In the genomic region with DNA sequence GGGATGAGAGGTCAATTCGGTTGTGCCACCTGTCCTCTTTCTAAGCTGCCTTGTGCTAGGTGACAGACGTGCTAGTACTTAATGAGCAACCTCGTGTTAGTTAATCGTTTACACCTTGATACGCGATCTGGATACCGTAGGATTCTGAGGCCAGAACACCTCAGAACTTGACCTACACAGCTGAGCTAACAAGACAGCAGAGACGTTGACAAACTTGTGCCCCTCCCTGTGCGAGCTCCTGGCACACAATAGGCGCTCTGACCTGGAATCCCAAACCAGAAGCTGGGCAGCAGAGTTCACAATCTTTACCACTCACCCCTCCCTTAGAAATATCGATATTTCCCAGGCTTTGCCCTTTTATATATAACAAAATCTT, we compare ENCODE assay signal across 8 mouse cellular contexts. TPM values are rescaled to one million over a fixed set of nuclear protein-coding genes. Genes with fewer than 3 reads are reported as not detected.
A peak's percentile ranks its signal among the peaks of the same experiment; 100 is the strongest.
DNase-seq lines count a peak whose midpoint lies in the region; ATAC-seq and TF ChIP-seq lines count a peak whose summit lies in the region.

No protein-coding gene starts in this region.

- peak overlapping the region; percentile 61 for H3K4me3 ChIP-seq in embryonic facial prominence, embryonic 11.5 days (ENCODE audit: low read depth, low read length)
- peak overlapping the region; percentile 72 for H3K4me3 ChIP-seq in intestine, embryonic 14.5 days (ENCODE audit: low read depth, low read length)
- peak overlapping the region; percentile 38 for H3K4me3 ChIP-seq in lung, embryonic 16.5 days (ENCODE audit: low read length)
- peak overlapping the region; percentile 69 for H3K4me3 ChIP-seq in stomach, postnatal 0 days (ENCODE audit: low read depth, low read length)

- ATAC-seq in embryonic facial prominence, embryonic 11.5 days (replicated peaks; ENCODE audit: insufficient number of reproducible peaks, low FRiP score, low TSS enrichment, low read depth) = 0 out of 2 replicates have a peak, but pooled peaks have one; percentile 0
- ATAC-seq in intestine, embryonic 14.5 days (replicated peaks; ENCODE audit: low FRiP score, low TSS enrichment, low read depth) = peak; percentile 37
- ATAC-seq in lung, embryonic 16.5 days (ENCODE audit: low read depth) = peak; percentile 1; the same call in 1 of the 2 replicates
- ATAC-seq in stomach, postnatal 0 days (ENCODE audit: low FRiP score, low TSS enrichment) = peak; percentile 50

- H3K36me3 ChIP-seq in embryonic facial prominence, embryonic 11.5 days (replicated peaks; ENCODE audit: control insufficient read depth, insufficient read depth, low read depth, low read length) = no peaks in the 10 kb centered on the region
- no peaks in the 10 kb centered on the region for H3K36me3 ChIP-seq in intestine, embryonic 14.5 days (ENCODE audit: control insufficient read depth, insufficient read depth, low read length)
- no peaks in the 10 kb centered on the region for H3K36me3 ChIP-seq in lung, embryonic 16.5 days (ENCODE audit: control insufficient read depth, insufficient read depth, low read length)
- no peaks in the 10 kb centered on the region; the same call in 1 of the 2 replicates for H3K36me3 ChIP-seq in stomach, postnatal 0 days (ENCODE audit: control insufficient read depth, insufficient read depth, low read length)

- TF ChIP-seq EP300 in stomach, postnatal 0 days (optimal IDR thresholded peaks at IDR 0.05) = no peak

- no peak for TF ChIP-seq CTCF in stomach, postnatal 0 days (IDR thresholded peaks at IDR 0.05; ENCODE audit: low read depth)

- H3K9me3 ChIP-seq in embryonic facial prominence, embryonic 11.5 days (replicated peaks; ENCODE audit: control insufficient read depth, low read length) = no peaks in the 10 kb centered on the region
- no peaks in the 10 kb centered on the region for H3K9me3 ChIP-seq in intestine, embryonic 14.5 days (ENCODE audit: control insufficient read depth, low read length)
- H3K9me3 ChIP-seq in lung, embryonic 16.5 days (ENCODE audit: control insufficient read depth, low read length) = no peaks in the 10 kb centered on the region
- H3K9me3 ChIP-seq in stomach, postnatal 0 days (ENCODE audit: control insufficient read depth, low read length) = no peaks in the 10 kb centered on the region

- peaks cover 27% of the 10 kb centered on the region for H3K27me3 ChIP-seq in embryonic facial prominence, embryonic 11.5 days (ENCODE audit: control insufficient read depth, insufficient read depth, low read length)
- peaks cover 7% of the 10 kb centered on the region; the same call in 1 of the 2 replicates for H3K27me3 ChIP-seq in intestine, embryonic 14.5 days (replicated peaks; ENCODE audit: control insufficient read depth, insufficient read depth, low read length)
- H3K27me3 ChIP-seq in lung, embryonic 16.5 days (ENCODE audit: control insufficient read depth, insufficient read depth, low read depth, low read length) = peaks cover 28% of the 10 kb centered on the region
- H3K27me3 ChIP-seq in stomach, postnatal 0 days (ENCODE audit: control insufficient read depth, insufficient read depth, low read length) = no peaks in the 10 kb centered on the region

- no peak overlapping the region for H3K27ac ChIP-seq in embryonic facial prominence, embryonic 11.5 days (replicated peaks; ENCODE audit: low read depth, low read length)
- H3K27ac ChIP-seq in intestine, embryonic 14.5 days (ENCODE audit: low read depth) = peak overlapping the region; percentile 17
- peak overlapping the region; percentile 83 for H3K27ac ChIP-seq in lung, embryonic 16.5 days (ENCODE audit: low read length)
- H3K27ac ChIP-seq in stomach, postnatal 0 days (replicated peaks) = peak overlapping the region; percentile 85

- WGBS in embryonic facial prominence, embryonic 11.5 days = under 1% methylated on average over 11 of the region's 11 CpGs
- whole genome bisulfite sequencing in intestine, embryonic 14.5 days = under 1% methylated on average over 11 of the region's 11 CpGs
- 0% methylated on average over 11 of the region's 11 CpGs for WGBS in lung, embryonic 16.5 days
- WGBS in stomach, postnatal 0 days = 0% methylated on average over 11 of the region's 11 CpGs

- peak overlapping the region; percentile 97 for H3K4me2 ChIP-seq in embryonic facial prominence, embryonic 11.5 days (ENCODE audit: low read depth, low read length)
- peak overlapping the region; percentile 94 for H3K4me2 ChIP-seq in intestine, embryonic 14.5 days (ENCODE audit: low read length)
- peak overlapping the region; percentile 58 for H3K4me2 ChIP-seq in lung, embryonic 16.5 days (ENCODE audit: low read depth, low read length)
- peak overlapping the region; percentile 95 for H3K4me2 ChIP-seq in stomach, postnatal 0 days (replicated peaks; ENCODE audit: low read depth)

- no peak overlapping the region; the same call in 1 of the 2 replicates for H3K9ac ChIP-seq in embryonic facial prominence, embryonic 11.5 days (replicated peaks; ENCODE audit: low read length)
- H3K9ac ChIP-seq in intestine, embryonic 14.5 days (ENCODE audit: low read length) = 0 out of 2 replicates have a peak overlapping the region, but pooled peaks have one; percentile 22
- H3K9ac ChIP-seq in lung, embryonic 16.5 days (ENCODE audit: low read length) = peak overlapping the region; percentile 65
- peak overlapping the region; percentile 51 for H3K9ac ChIP-seq in stomach, postnatal 0 days (ENCODE audit: low read length)

- DNase-seq in layer of hippocampus, adult 11-12 months (ENCODE audit: low spot score) = peak; percentile 16
- no peak for DNase-seq in layer of hippocampus, adult 9-10 months (ENCODE audit: low spot score)
- peak; percentile 39 for DNase-seq in embryonic facial prominence, embryonic 11.5 days (ENCODE audit: low spot score)
- DNase-seq in intestine, embryonic 14.5 days (ENCODE audit: low spot score) = no peak
- DNase-seq in stomach, postnatal 0 days (ENCODE audit: low spot score) = peak; percentile 68
- no peak for DNase-seq in cerebellum, adult 11 months
- no peak for DNase-seq in right cerebral cortex, postnatal 25 days

- peaks cover 5% of the 10 kb centered on the region for H3K4me1 ChIP-seq in embryonic facial prominence, embryonic 11.5 days (ENCODE audit: control insufficient read depth, insufficient read depth, low read length)
- H3K4me1 ChIP-seq in intestine, embryonic 14.5 days (replicated peaks; ENCODE audit: control insufficient read depth, insufficient read depth, low read length) = peaks cover 10% of the 10 kb centered on the region
- peaks cover 29% of the 10 kb centered on the region for H3K4me1 ChIP-seq in lung, embryonic 16.5 days (replicated peaks; ENCODE audit: control insufficient read depth, insufficient read depth, low read length)
- peaks cover 3% of the 10 kb centered on the region; the same call in 1 of the 2 replicates for H3K4me1 ChIP-seq in stomach, postnatal 0 days (replicated peaks; ENCODE audit: control insufficient read depth, insufficient read depth)

RNA-seq across cellular contexts. Expression of a gene that starts 0.6 kb away (rescaled TPM):
- 2.9 and 3.1 TPM in 2 replicates for polyA plus RNA-seq in embryonic facial prominence, embryonic 11.5 days (2014; fragmentation: Nextera tagmentation; extraction: Ambion mirVana)
- polyA plus RNA-seq in intestine, embryonic 14.5 days (2014; fragmentation: Nextera tagmentation; extraction: Ambion mirVana) = 7.0 and 9.0 TPM in 2 replicates
- 2.3 and 2.5 TPM in 2 replicates for polyA plus RNA-seq in lung, embryonic 16.5 days (2015; fragmentation: Nextera tagmentation; extraction: Ambion mirVana)
- 3.7 and 3.8 TPM in 2 replicates for polyA plus RNA-seq in stomach, postnatal 0 days (2015; fragmentation: Nextera tagmentation; extraction: Ambion mirVana)

RNA-seq across cellular contexts. Expression of a gene that starts 47.9 kb away (rescaled TPM):
- polyA plus RNA-seq in embryonic facial prominence, embryonic 11.5 days (2014; fragmentation: Nextera tagmentation; extraction: Ambion mirVana) = 10.9 and 13.7 TPM in 2 replicates
- polyA plus RNA-seq in intestine, embryonic 14.5 days (2014; fragmentation: Nextera tagmentation; extraction: Ambion mirVana) = 7.2 and 8.5 TPM in 2 replicates
- polyA plus RNA-seq in lung, embryonic 16.5 days (2015; fragmentation: Nextera tagmentation; extraction: Ambion mirVana) = 3.6 and 3.8 TPM in 2 replicates
- 3.9 and 4.0 TPM in 2 replicates for polyA plus RNA-seq in stomach, postnatal 0 days (2015; fragmentation: Nextera tagmentation; extraction: Ambion mirVana)

Comparison
In these comparisons a context has a peak if more than half of its experiments do, and no peak if none do; other contexts are left out.
1. DNase-seq: peak in layer of hippocampus, adult 11-12 months (single experiment), embryonic facial prominence, embryonic 11.5 days (single experiment) and stomach, postnatal 0 days (single experiment); none in layer of hippocampus, adult 9-10 months (single experiment), intestine, embryonic 14.5 days (single experiment), cerebellum, adult 11 months (single experiment) and right cerebral cortex, postnatal 25 days (single experiment).
2. ATAC-seq: peak in every context shown above with its lines; median percentile 50 in stomach, postnatal 0 days; 37 in intestine, embryonic 14.5 days; 1 in lung, embryonic 16.5 days; 0 in embryonic facial prominence, embryonic 11.5 days.
3. Peak in every context shown above with its lines, with median percentiles within 50 percentile points of each other: H3K4me2 ChIP-seq and H3K4me3 ChIP-seq.